Mouse (Mus musculus): Measurements from ENCODE around the gene Vmn1r11.

The Vmn1r11 gene

GRCm38 (mm10) chr6:57133155-57133554 is at the start of gene Vmn1r11:
TSS of gene Vmn1r11 (plus strand) at chr6:57133455.
- no peak for DNase-seq

DNA sequence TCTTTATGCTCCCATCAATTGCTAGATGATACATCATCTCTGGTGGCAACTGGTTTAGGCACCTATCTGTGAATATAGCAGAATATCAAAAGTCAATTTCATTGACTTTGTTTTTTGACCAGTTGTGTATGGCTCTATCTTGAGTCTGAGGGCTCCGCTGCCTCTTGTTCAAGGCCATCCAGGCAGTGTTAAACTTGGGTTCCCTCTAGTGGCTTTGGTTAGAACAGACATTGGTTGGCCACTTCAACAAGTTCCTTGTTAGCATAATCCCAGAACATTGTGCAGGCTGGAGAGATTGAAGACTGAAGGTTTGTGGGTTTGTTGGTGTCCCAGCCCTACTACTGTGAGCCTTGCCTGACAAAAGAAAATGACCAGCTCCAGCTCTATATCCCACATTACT is 26.9 kb upstream of the Vmn1r11 start:
- no peak for DNase-seq

DNA sequence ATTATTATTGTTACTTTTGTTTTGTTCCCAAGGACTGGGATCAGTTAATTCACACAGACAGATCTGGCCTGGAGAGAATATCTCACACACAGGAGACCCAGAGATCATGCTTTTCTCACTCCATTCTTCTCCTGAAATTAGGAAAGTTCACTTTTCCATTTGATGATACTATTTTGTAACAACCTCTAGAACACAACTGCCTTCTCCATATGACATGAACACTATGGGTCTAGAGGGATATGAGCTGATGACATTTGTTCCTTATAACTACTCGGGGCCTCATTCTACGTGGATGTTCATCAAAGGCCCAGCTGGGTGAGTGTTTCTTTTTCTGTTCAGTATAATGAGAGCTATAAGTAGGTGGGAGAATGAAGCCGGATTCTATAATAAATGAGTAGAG is 24.1 kb upstream of the Vmn1r11 start, which contains the start of gene Vmn1r10:
Gene Vmn1r10 (plus strand): TSS at position 301 of the 400 bp plus-strand sequence.
- no peak for DNase-seq

- no peak for DNase-seq
These were observed 23.4 kb downstream of the Vmn1r11 start, which contains the start of gene Vmn1r12 for GRCm38 (mm10) chr6:57156619-57157018. TSS of gene Vmn1r12 (plus strand) at chr6:57156919.

Measured in right cerebral cortex, postnatal 4 days (tissue).